Mouse (Mus musculus): ENCODE measurements around the gene Fbxo39. TPM values are rescaled to one million over a fixed set of nuclear protein-coding genes. Genes with fewer than 3 reads are reported as not detected.

Fbxo39 gene
- total and polyA plus RNA-seq, 3 experiments, result not detected

DNA sequence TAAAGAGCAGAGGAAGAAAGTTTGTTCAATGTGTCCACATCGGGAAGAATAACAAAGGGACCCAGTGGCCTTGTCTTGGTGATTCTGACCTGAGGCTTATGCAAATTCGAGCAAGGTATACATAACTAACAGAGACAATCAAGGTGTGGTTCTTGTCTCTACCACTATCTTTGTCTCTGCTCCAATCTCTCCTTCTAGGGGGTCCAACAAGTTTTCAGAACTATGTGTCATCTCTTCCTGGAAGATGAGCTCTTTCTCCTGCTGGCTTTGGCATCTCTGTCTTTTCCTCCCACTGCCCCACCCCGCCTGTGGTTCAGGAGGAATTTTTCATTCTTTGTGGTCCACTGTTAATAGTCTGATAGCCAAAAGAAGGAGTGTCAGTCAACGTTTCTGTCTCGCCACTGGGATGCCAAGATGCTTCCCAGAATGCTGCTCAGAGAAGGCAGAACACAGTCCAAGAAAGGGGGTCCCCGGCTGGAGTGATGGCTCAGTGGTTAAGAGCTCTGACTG, 28.2 kb upstream of the Fbxo39 start:
- no peaks in the 10 kb centered on the region for H3K36me3 ChIP-seq (ENCODE audit: control insufficient read depth in 1 of 2, insufficient read depth in 2 of 2, low read length in 2 of 2)
- no peak overlapping the region for H3K9ac ChIP-seq (ENCODE audit: control insufficient read depth, low read depth, low read length, poor library complexity, severe bottlenecking)
- H3K27ac ChIP-seq (ENCODE audit: control insufficient read depth, low read depth, low read length), result no peak overlapping the region
- H3K4me3 ChIP-seq (ENCODE audit: control insufficient read depth in 1 of 2, insufficient read depth in 1 of 2, low read depth in 2 of 2, low read length in 2 of 2), result no peak overlapping the region
- no peak for DNase-seq (ENCODE audit: low read depth, low spot score)
- no peaks in the 10 kb centered on the region for H3K79me2 ChIP-seq (ENCODE audit: control insufficient read depth, insufficient read depth, low read length, poor library complexity)
- no peaks in the 10 kb centered on the region for H3K4me1 ChIP-seq (ENCODE audit: control insufficient read depth in 1 of 2, insufficient read depth in 2 of 2, low read length in 2 of 2)
- H3K9me3 ChIP-seq (replicated peaks; ENCODE audit: insufficient read depth, low read length), result no peaks in the 10 kb centered on the region
- TF ChIP-seq RCOR1 (IDR thresholded peaks at IDR 0.05; ENCODE audit: low read depth, low read length), result no peak
- no peak for TF ChIP-seq BHLHE40 (IDR thresholded peaks at IDR 0.05; ENCODE audit: borderline replicate concordance, low read depth, low read length)
- no peak for TF ChIP-seq MAZ (IDR thresholded peaks at IDR 0.05; ENCODE audit: low read depth, low read length)
- no peak for TF ChIP-seq CHD2 (IDR thresholded peaks at IDR 0.05; ENCODE audit: low read length)
- no peak for TF ChIP-seq GABPA (IDR thresholded peaks at IDR 0.05; ENCODE audit: low read depth, low read length)
- no peak for TF ChIP-seq ETS1 (IDR thresholded peaks at IDR 0.05; ENCODE audit: low read depth, low read length)
- no peak for TF ChIP-seq CHD1 (IDR thresholded peaks at IDR 0.05; ENCODE audit: low read depth, low read length)
- no peak for TF ChIP-seq ZMIZ1 (IDR thresholded peaks at IDR 0.05; ENCODE audit: low read depth, low read length)
- H3K27me3 ChIP-seq (ENCODE audit: control insufficient read depth in 1 of 2, insufficient read depth in 2 of 2, low read length in 2 of 2), result peaks cover 19 to 32% of the 10 kb centered on the region in 2 experiments

DNA sequence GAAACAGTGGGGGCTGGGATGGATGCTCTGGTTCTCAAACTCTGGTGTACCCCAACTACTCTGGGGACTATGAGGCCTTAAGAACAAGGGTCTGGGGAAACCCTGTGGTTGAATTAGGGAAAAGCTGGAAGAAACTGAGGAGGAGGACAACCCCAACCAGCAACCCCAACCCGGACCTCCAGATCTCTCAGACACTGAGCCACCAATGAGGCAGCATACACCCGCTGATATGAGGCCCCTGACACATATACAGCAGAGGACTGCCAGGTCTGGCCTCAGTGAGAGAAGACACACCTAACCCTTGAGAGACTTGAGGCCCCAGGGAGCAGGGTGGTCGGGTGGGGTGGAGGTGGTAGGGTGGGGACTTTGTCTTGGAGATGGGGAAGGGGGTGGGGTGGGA, 27.6 kb upstream of the Fbxo39 start:
- no peak for TF ChIP-seq E2F4 (IDR thresholded peaks at IDR 0.05; ENCODE audit: borderline replicate concordance, low read depth, low read length)
- no peak for TF ChIP-seq CTCF (IDR thresholded peaks at IDR 0.05 in 2 of 3, conservative IDR thresholded peaks at IDR 0.05 in 1 of 3; ENCODE audit: control insufficient read depth in 1 of 3, insufficient read depth in 1 of 3, low read depth in 2 of 3, low read length in 3 of 3, poor library complexity in 1 of 3, severe bottlenecking in 1 of 3)
- TF ChIP-seq MAX (IDR thresholded peaks at IDR 0.05; ENCODE audit: low read length), result no peak
- no peak for TF ChIP-seq ETS1 (IDR thresholded peaks at IDR 0.05; ENCODE audit: low read depth, low read length)
- TF ChIP-seq SIN3A (IDR thresholded peaks at IDR 0.05; ENCODE audit: low read length), result no peak
- TF ChIP-seq JUND (IDR thresholded peaks at IDR 0.05; ENCODE audit: low read depth, low read length), result no peak
- no peak for TF ChIP-seq POLR2AphosphoS2 (IDR thresholded peaks at IDR 0.05; ENCODE audit: low read length)
- no peak for TF ChIP-seq MYB (IDR thresholded peaks at IDR 0.05; ENCODE audit: low read depth, low read length)
- TF ChIP-seq POLR2AphosphoS5 (IDR thresholded peaks at IDR 0.05; ENCODE audit: borderline replicate concordance, low read depth, low read length), result no peak
- TF ChIP-seq TAL1 (IDR thresholded peaks at IDR 0.05; ENCODE audit: low read length), result no peak
- TF ChIP-seq HCFC1 (IDR thresholded peaks at IDR 0.05; ENCODE audit: low read depth, low read length), result no peak
- no peak for TF ChIP-seq UBTF (IDR thresholded peaks at IDR 0.05; ENCODE audit: borderline replicate concordance, insufficient read depth, low read depth, low read length)
- no peak for TF ChIP-seq USF1 (IDR thresholded peaks at IDR 0.05; ENCODE audit: low read depth, low read length)
- no peaks in the 10 kb centered on the region for H3K4me1 ChIP-seq (ENCODE audit: control insufficient read depth in 1 of 2, insufficient read depth in 2 of 2, low read length in 2 of 2)
- H3K79me2 ChIP-seq (ENCODE audit: control insufficient read depth, insufficient read depth, low read length, poor library complexity), result no peaks in the 10 kb centered on the region
- no peaks in the 10 kb centered on the region for H3K36me3 ChIP-seq (ENCODE audit: control insufficient read depth in 1 of 2, insufficient read depth in 2 of 2, low read length in 2 of 2)
- peaks cover 17 to 27% of the 10 kb centered on the region in 2 experiments for H3K27me3 ChIP-seq (ENCODE audit: control insufficient read depth in 1 of 2, insufficient read depth in 2 of 2, low read length in 2 of 2)
- no peak overlapping the region for H3K9ac ChIP-seq (ENCODE audit: control insufficient read depth, low read depth, low read length, poor library complexity, severe bottlenecking)
- H3K9me3 ChIP-seq (replicated peaks; ENCODE audit: insufficient read depth, low read length), result no peaks in the 10 kb centered on the region
- DNase-seq (ENCODE audit: low read depth, low spot score), result no peak
- no peak overlapping the region for H3K27ac ChIP-seq (ENCODE audit: control insufficient read depth, low read depth, low read length)
- H3K4me3 ChIP-seq (ENCODE audit: control insufficient read depth in 1 of 2, insufficient read depth in 1 of 2, low read depth in 2 of 2, low read length in 2 of 2), result no peak overlapping the region
